Mouse (Mus musculus) liver, adult 10 weeks (tissue): Measurements from ENCODE around the gene Pck2. TPM values are rescaled to one million over a fixed set of nuclear protein-coding genes. Genes with fewer than 3 reads are reported as not detected.

ENCODE experiments used
- polyA plus RNA-seq: library from polyadenylated mRNA; stranded (reverse); fragments of 350-450 nt; fragmentation: Illumina TruSeq; extraction: RNeasy Lipid Tissue Mini Kit (QIAGEN cat#74804); gene quantifications from one replicate; pipeline ENCODE4 v1.2.3, GENCODE M21; 2014; ENCODE audit warnings: low read depth, low replicate concordance

Gene Pck2
- 0.24 TPM for polyA plus RNA-seq

GRCm38 (mm10) chr14:55540067-55540786, at the start of gene Pck2:
TSS of gene Pck2 (plus strand) at chr14:55540266.

GRCm38 (mm10) chr14:55490361-55491201, 49.5 kb upstream of the Pck2 start, which contains the start of gene Carmil3:
TSS of gene Carmil3 (plus strand) at chr14:55490651.

GRCm38 (mm10) chr14:55510125-55510731, 29.8 kb upstream of the Pck2 start, which contains the start of gene Cpne6:
TSS of gene Cpne6 (plus strand) at chr14:55510445.

GRCm38 (mm10) chr14:55524785-55525184, 15.3 kb upstream of the Pck2 start, which contains the start of gene Nrl:
TSS of gene Nrl (minus strand) at chr14:55524981.

GRCm38 (mm10) chr14:55559799-55560201, 19.7 kb downstream of the Pck2 start, which contains the start of gene Dcaf11:
TSS of gene Dcaf11 (plus strand) at chr14:55560006.

GRCm38 (mm10) chr14:55560202-55561073, 20.4 kb downstream of the Pck2 start, which contains the start of gene A730061H03Rik:
TSS of gene A730061H03Rik (minus strand) at chr14:55560406.

GRCm38 (mm10) chr14:55575302-55575701, 35.2 kb downstream of the Pck2 start, which contains the start of gene Fitm1:
TSS of gene Fitm1 (plus strand) at chr14:55575617.

GRCm38 (mm10) chr14:55577871-55578667, 38.0 kb downstream of the Pck2 start, which contains the start of gene Psme1:
TSS of gene Psme1 (plus strand) at chr14:55578123.

GRCm38 (mm10) chr14:55584702-55585565, 44.9 kb downstream of the Pck2 start, which contains the start of gene Emc9:
TSS of gene Emc9 (minus strand) at chr14:55585302.

GRCm38 (mm10) chr14:55590748-55591330, 50.8 kb downstream of the Pck2 start, which contains the start of gene Psme2:
TSS of gene Psme2 (minus strand) at chr14:55591113.

GRCm38 (mm10) chr14:55591331-55591891, 51.3 kb downstream of the Pck2 start, which contains the start of gene Rnf31:
TSS of gene Rnf31 (plus strand) at chr14:55591708.

Other genes starting within 250 kb of the Pck2 start
- gene Dhrs4, start 61.5 kb upstream of the Pck2 start, polyA plus RNA-seq, result 110 TPM
- not detected for gene Carmil3, start 49.6 kb upstream of the Pck2 start, polyA plus RNA-seq
- gene Cpne6, start 29.8 kb upstream of the Pck2 start, polyA plus RNA-seq, result not detected
- gene Nrl, start 15.3 kb upstream of the Pck2 start, polyA plus RNA-seq, result not detected
- gene Dcaf11, start 19.7 kb downstream of the Pck2 start, polyA plus RNA-seq, result 82.7 TPM
- not detected for gene A730061H03Rik, start 20.1 kb downstream of the Pck2 start, polyA plus RNA-seq
- 0.87 TPM for gene Fitm1, start 35.4 kb downstream of the Pck2 start, polyA plus RNA-seq
- gene Psme1, start 37.9 kb downstream of the Pck2 start, polyA plus RNA-seq, result 149 TPM
- 9.1 TPM for gene Emc9, start 45.0 kb downstream of the Pck2 start, polyA plus RNA-seq
- 129 TPM for gene Psme2, start 50.8 kb downstream of the Pck2 start, polyA plus RNA-seq
- gene Rnf31, start 51.4 kb downstream of the Pck2 start, polyA plus RNA-seq, result 3.8 TPM
- gene Irf9, start 63.3 kb downstream of the Pck2 start, polyA plus RNA-seq, result 28.2 TPM
- gene Rec8, start 77.8 kb downstream of the Pck2 start, polyA plus RNA-seq, result 0.24 TPM
- gene Ipo4, start 95.7 kb downstream of the Pck2 start, polyA plus RNA-seq, result 5.0 TPM
- 0.66 TPM for gene Gm49378, start 97.6 kb downstream of the Pck2 start, polyA plus RNA-seq
- 26.3 TPM for gene Tm9sf1, start 103.5 kb downstream of the Pck2 start, polyA plus RNA-seq
- not detected for gene Tssk4, start 109.9 kb downstream of the Pck2 start, polyA plus RNA-seq
- gene Mdp1, start 120.2 kb downstream of the Pck2 start, polyA plus RNA-seq, result 9.9 TPM
- gene Gmpr2, start 131.7 kb downstream of the Pck2 start, polyA plus RNA-seq, result 16.3 TPM
- 75.4 TPM for gene Nedd8, start 131.9 kb downstream of the Pck2 start, polyA plus RNA-seq
- gene Tinf2, start 141.6 kb downstream of the Pck2 start, polyA plus RNA-seq, result 4.1 TPM
- gene Tgm1, start 173.7 kb downstream of the Pck2 start, polyA plus RNA-seq, result 0.66 TPM
- 1.4 TPM for gene Rabggta, start 182.0 kb downstream of the Pck2 start, polyA plus RNA-seq
- gene Dhrs1, start 205.4 kb downstream of the Pck2 start, polyA plus RNA-seq, result 50.2 TPM
- gene Nop9, start 205.4 kb downstream of the Pck2 start, polyA plus RNA-seq, result 5.4 TPM
- 47.4 TPM for gene Cideb, start 218.2 kb downstream of the Pck2 start, polyA plus RNA-seq
- gene Ltb4r2, start 221.2 kb downstream of the Pck2 start, polyA plus RNA-seq, result 0.24 TPM
- gene Ltb4r1, start 225.7 kb downstream of the Pck2 start, polyA plus RNA-seq, result not detected
- gene Adcy4, start 243.8 kb downstream of the Pck2 start, polyA plus RNA-seq, result 0.58 TPM
- 0.53 TPM for gene Ripk3, start 248.6 kb downstream of the Pck2 start, polyA plus RNA-seq